Mouse (Mus musculus) heart, embryonic 16.5 days (tissue): Measurements from ENCODE around the gene Gm21411. TPM values are rescaled to one million over a fixed set of nuclear protein-coding genes. Genes with fewer than 3 reads are reported as not detected.

Source experiments
- polyA plus RNA-seq: library from polyadenylated mRNA; unstranded; fragments of >200 nt; fragmentation: Nextera tagmentation; extraction: Ambion mirVana; gene quantifications from 2 replicates; pipeline ENCODE4 v1.2.1, GENCODE M21; 2015

The Gm21411 gene
- polyA plus RNA-seq, 1 experiment from 2014 or later: not detected

Other genes with a start within 250 kb of the Gm21411 start
- gene Zfp989, start 62.4 kb upstream of the Gm21411 start, polyA plus RNA-seq: not detected in 2 replicates
- 0.04 TPM in 1 of 2 replicates, not detected in the other for gene Rex2, start 112.3 kb upstream of the Gm21411 start, polyA plus RNA-seq
- 4.3 and 5.3 TPM in 2 replicates for gene Zfp991, start 222.4 kb upstream of the Gm21411 start, polyA plus RNA-seq